ENCODE assay signal across 9 mouse cellular contexts in the genomic region with DNA sequence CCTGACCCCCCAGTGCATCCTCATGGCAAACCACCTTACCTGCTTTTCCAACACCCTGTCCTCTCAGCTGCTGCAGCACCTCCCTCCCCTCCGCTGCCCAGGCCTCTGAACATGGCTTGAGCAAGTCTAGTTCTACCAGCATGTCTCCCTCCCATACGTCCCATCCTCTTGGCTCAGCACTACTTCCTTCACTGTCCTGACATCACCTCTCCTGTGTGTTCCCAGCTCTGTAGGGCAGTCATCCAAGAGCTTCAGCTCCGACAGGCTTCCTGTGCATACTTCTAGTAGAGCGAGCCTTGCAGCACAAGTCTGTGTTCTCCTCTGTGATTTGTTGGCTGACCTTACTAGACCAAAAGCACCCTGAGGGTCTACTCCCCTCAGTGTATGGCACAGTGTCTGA. TPM values are rescaled to one million over a fixed set of nuclear protein-coding genes. Genes with fewer than 3 reads are reported as not detected.
DNase-seq lines count a peak whose midpoint lies in the region; ATAC-seq lines count a peak whose summit lies in the region.
"Had no signal": no experiment of that assay in that cellular context is flagged by ENCODE, and none has a peak within 500 bp of the region (broad histone marks: within the 10 kb centered on the region; RNA-seq: fewer than 3 reads in every experiment).

No protein-coding gene starts in this region.

- no peaks in the 10 kb centered on the region for H3K9me3 ChIP-seq in forebrain, embryonic 11.5 days (ENCODE audit: control insufficient read depth, low read length)
- no peaks in the 10 kb centered on the region for H3K9me3 ChIP-seq in forebrain, embryonic 12.5 days
- H3K9me3 ChIP-seq in hindbrain, embryonic 14.5 days (ENCODE audit: control insufficient read depth, low read length) = no peaks in the 10 kb centered on the region

- H3K4me2 ChIP-seq in forebrain, embryonic 11.5 days (ENCODE audit: low read depth, low read length, severe bottlenecking) = no peak overlapping the region
- H3K4me2 ChIP-seq in forebrain, embryonic 12.5 days = no peak overlapping the region
- H3K4me2 ChIP-seq in hindbrain, embryonic 14.5 days (replicated peaks) = no peak overlapping the region

- peaks cover 2% of the 10 kb centered on the region for H3K36me3 ChIP-seq in forebrain, embryonic 11.5 days (ENCODE audit: control insufficient read depth, insufficient read depth, low read length)
- H3K36me3 ChIP-seq in forebrain, embryonic 12.5 days (replicated peaks) = peaks cover 84% of the 10 kb centered on the region
- H3K36me3 ChIP-seq in hindbrain, embryonic 14.5 days (replicated peaks; ENCODE audit: control insufficient read depth, insufficient read depth) = peaks cover 90% of the 10 kb centered on the region

- no peaks in the 10 kb centered on the region for H3K4me1 ChIP-seq in forebrain, embryonic 11.5 days (replicated peaks; ENCODE audit: control insufficient read depth, insufficient read depth, low read length)
- H3K4me1 ChIP-seq in forebrain, embryonic 12.5 days = no peaks in the 10 kb centered on the region
- no peaks in the 10 kb centered on the region for H3K4me1 ChIP-seq in hindbrain, embryonic 14.5 days (replicated peaks; ENCODE audit: control insufficient read depth, insufficient read depth, low read length)

- intact Hi-C loops in heart, postnatal 10 days (cut with DNase I) = no loop called here
- intact Hi-C loops in left cerebral cortex, postnatal 25 days (cut with DNase I) = no loop called here

- no peak for DNase-seq in forebrain, embryonic 11.5 days (ENCODE audit: low spot score)
- DNase-seq in cerebellum, adult 11-12 months = peak; percentile 64
- peak; percentile 85 to 87 for DNase-seq in heart, postnatal 10 days
- DNase-seq in left cerebral cortex, postnatal 25 days (ENCODE audit: low spot score in 2 of 2) = peak; percentile 44 to 90
- no peak for DNase-seq in spleen, postnatal 14 days (ENCODE audit: low spot score in 2 of 2)
- DNase-seq in thymus, postnatal 14 days = no peak
- DNase-seq in hindbrain, embryonic 14.5 days (ENCODE audit: low spot score) = no peak

- no peaks in the 10 kb centered on the region for H3K27me3 ChIP-seq in forebrain, embryonic 11.5 days (ENCODE audit: control insufficient read depth, insufficient read depth, low read length)
- no peaks in the 10 kb centered on the region for H3K27me3 ChIP-seq in forebrain, embryonic 12.5 days
- H3K27me3 ChIP-seq in hindbrain, embryonic 14.5 days (ENCODE audit: control insufficient read depth, insufficient read depth, low read length) = no peaks in the 10 kb centered on the region

- ATAC-seq in forebrain, embryonic 11.5 days (replicated peaks; ENCODE audit: low FRiP score) = no peak
- ATAC-seq in forebrain, embryonic 12.5 days (ENCODE audit: low FRiP score) = no peak
- no peak for ATAC-seq in hindbrain, embryonic 14.5 days (ENCODE audit: low FRiP score)

- H3K4me3 ChIP-seq in forebrain, embryonic 11.5 days (ENCODE audit: low read depth, low read length) = no peak overlapping the region
- no peak overlapping the region for H3K4me3 ChIP-seq in forebrain, embryonic 12.5 days (replicated peaks)
- no peak overlapping the region for H3K4me3 ChIP-seq in hindbrain, embryonic 14.5 days (replicated peaks; ENCODE audit: low read length)
- H3K4me3 ChIP-seq: myocyte had no signal

- WGBS in forebrain, embryonic 11.5 days = 95% methylated on average over 4 of the region's 4 CpGs
- WGBS in forebrain, embryonic 12.5 days = 86% methylated on average over 4 of the region's 4 CpGs
- 89% methylated on average over 4 of the region's 4 CpGs for WGBS in hindbrain, embryonic 14.5 days

- 0 out of 2 replicates have a peak overlapping the region, but pooled peaks have one; percentile 6 for H3K27ac ChIP-seq in forebrain, embryonic 11.5 days (ENCODE audit: low read depth, low read length)
- no peak overlapping the region for H3K27ac ChIP-seq in forebrain, embryonic 12.5 days
- no peak overlapping the region for H3K27ac ChIP-seq in hindbrain, embryonic 14.5 days

- H3K9ac ChIP-seq in forebrain, embryonic 11.5 days (ENCODE audit: low read length) = no peak overlapping the region
- H3K9ac ChIP-seq in forebrain, embryonic 12.5 days = no peak overlapping the region
- H3K9ac ChIP-seq in hindbrain, embryonic 14.5 days = no peak overlapping the region

RNA-seq across cellular contexts. Expression of a gene that starts 27.6 kb away (rescaled TPM):
- 1.8 and 2.5 TPM in 2 replicates for polyA plus RNA-seq in forebrain, embryonic 11.5 days (2014; fragmentation: Nextera tagmentation; extraction: Ambion mirVana)
- 2.3 and 2.4 TPM in 2 replicates for polyA plus RNA-seq in forebrain, embryonic 12.5 days (2016; fragmentation: Nextera tagmentation; extraction: Ambion mirVana)
- total RNA-seq in heart, postnatal 10 days (2021) = under 1 TPM; 0.26 to 0.32 TPM
- 1 to 10 TPM; 4.0 to 4.2 TPM for total RNA-seq in left cerebral cortex, postnatal 25 days (2021)
- 1.2 and 2.1 TPM in 2 replicates for polyA plus RNA-seq in hindbrain, embryonic 14.5 days (2014; fragmentation: Nextera tagmentation; extraction: Ambion mirVana)

Comparison
In these comparisons a context has a peak if more than half of its experiments do, and no peak if none do; other contexts are left out.
1. DNase-seq: peak in cerebellum, adult 11-12 months (single experiment), heart, postnatal 10 days (2 of 2) and left cerebral cortex, postnatal 25 days (2 of 2); none in forebrain, embryonic 11.5 days (single experiment), spleen, postnatal 14 days (0 of 2), thymus, postnatal 14 days (single experiment) and hindbrain, embryonic 14.5 days (single experiment).